Mouse (Mus musculus) embryonic facial prominence, embryonic 12.5 days (tissue): ENCODE results near the gene Pafah1b3. TPM values are rescaled to one million over a fixed set of nuclear protein-coding genes. Genes with fewer than 3 reads are reported as not detected.
A peak's percentile ranks its signal among the peaks of the same experiment; 100 is the strongest.

Source experiments
- ATAC-seq: fragments of 200-750 bp; cut with Nextera tagmentation; 2 replicates; pipeline ENCODE4 v1.8.0; 2017; ENCODE audit not compliant: insufficient number of reproducible peaks, insufficient read depth, low FRiP score, low TSS enrichment
- H3K27ac ChIP-seq: fragments of 300-500 bp; sonication (generic); 2 replicates; pipeline ENCODE4 v1.5.1; 2016; ENCODE audit warnings: mild to moderate bottlenecking
- H3K27me3 ChIP-seq: fragments of 300-500 bp; sonication (generic); 2 replicates; pipeline ENCODE4 v1.6.1; 2016; ENCODE audit warnings: mild to moderate bottlenecking, moderate library complexity
- H3K36me3 ChIP-seq: fragments of 300-500 bp; sonication (generic); 2 replicates; pipeline ENCODE4 v1.6.1; 2016; ENCODE audit warnings: mild to moderate bottlenecking
- H3K4me1 ChIP-seq: fragments of 300-500 bp; sonication (generic); 2 replicates; pipeline ENCODE4 v1.6.1; 2016
- H3K4me2 ChIP-seq: fragments of 300-500 bp; sonication (generic); replicated peaks from 2 replicates; pipeline ENCODE4 v1.6.1; 2016; ENCODE audit warnings: mild to moderate bottlenecking, moderate library complexity
- H3K4me3 ChIP-seq: fragments of 300-500 bp; sonication (generic); 2 replicates; pipeline ENCODE4 v1.5.1; 2016; ENCODE audit warnings: mild to moderate bottlenecking
- H3K9ac ChIP-seq: fragments of 300-500 bp; sonication (generic); 2 replicates; pipeline ENCODE4 v1.6.1; 2016; ENCODE audit warnings: mild to moderate bottlenecking, moderate library complexity
- H3K9me3 ChIP-seq: fragments of 300-500 bp; sonication (generic); 2 replicates; pipeline ENCODE4 v1.6.1; 2016; ENCODE audit warnings: mild to moderate bottlenecking, moderate library complexity
- WGBS: fragments of 180-500 bp; shearing (Covaris S2); methylation state at CpG from one replicate; pipeline ENCODE4 v1.1.7; 2016; 5-methylcytosine and 5-hydroxymethylcytosine counted together
- polyA plus RNA-seq: library from polyadenylated mRNA; unstranded; fragments of >200 nt; fragmentation: Nextera tagmentation; extraction: Ambion mirVana; gene quantifications from 2 replicates; pipeline ENCODE4 v1.2.1, GENCODE M21; 2016

Gene Pafah1b3
- polyA plus RNA-seq, 1 experiment from 2014 or later: 317 TPM

DNA sequence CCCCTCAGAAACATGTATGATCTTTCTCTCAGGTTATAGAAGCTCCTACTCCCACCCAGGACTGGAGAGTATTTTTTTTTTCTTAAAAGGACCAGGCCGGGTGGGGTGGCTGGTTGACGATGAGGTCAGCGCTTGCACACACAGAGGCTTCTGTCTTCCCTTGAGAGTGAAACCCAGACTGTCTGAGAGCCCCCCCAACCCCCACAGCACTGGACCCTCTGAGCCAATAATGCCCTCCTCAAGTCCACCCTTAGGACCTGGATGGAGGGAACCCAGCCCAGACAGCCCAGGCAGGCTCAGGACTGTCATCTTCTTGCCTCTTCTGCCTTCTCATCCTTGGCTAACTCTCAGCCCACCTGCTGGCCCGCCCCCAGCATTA lies 51.0 kb downstream of the Pafah1b3 start:
- Histone ChIP-seq H3K27me3 (no peaks in the 10 kb centered on the region), H3K27ac (peak overlapping the region; percentile 99), H3K9ac (peak overlapping the region; percentile 81), H3K4me3 (peak overlapping the region; percentile 72), H3K36me3 (peaks cover 37% of the 10 kb centered on the region), H3K4me1 (peaks cover 44% of the 10 kb centered on the region), H3K9me3 (no peaks in the 10 kb centered on the region), H3K4me2 (peak overlapping the region; percentile 97)
- WGBS: 50% methylated on average over 4 of the region's 4 CpGs
- no peak for ATAC-seq

DNA sequence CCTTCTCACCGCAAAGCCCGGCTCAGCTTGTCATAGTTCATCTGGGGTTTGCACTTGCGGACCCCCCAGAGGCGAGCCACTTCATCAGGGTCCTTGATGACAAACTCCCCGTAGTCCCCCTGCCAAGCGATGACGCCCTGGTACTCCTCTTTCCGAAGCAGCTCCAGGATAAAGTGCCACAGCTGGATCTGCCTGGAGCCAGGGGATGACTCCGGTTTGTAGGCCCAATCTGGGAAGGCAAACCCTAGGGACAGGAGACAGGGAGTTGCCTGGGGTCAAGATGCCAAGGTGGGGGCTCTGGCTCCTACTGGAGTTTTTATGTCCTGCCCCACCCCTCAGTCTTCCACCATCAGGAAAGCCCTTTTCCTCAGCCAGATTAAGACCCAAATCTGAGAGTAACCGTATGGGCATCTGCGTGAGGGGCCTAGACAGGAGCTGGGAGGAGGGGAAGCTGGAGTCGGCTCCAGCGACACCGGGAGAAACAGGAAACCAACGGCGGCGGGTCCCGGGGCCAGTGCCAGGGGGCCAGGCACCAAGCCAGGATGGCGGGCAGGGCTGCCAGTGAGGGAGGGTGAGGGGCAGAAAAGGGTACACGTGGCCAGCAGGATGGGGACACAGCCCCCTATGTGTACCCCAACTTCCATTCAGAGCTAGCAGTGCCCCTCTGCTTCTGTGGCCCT lies 51.6 kb downstream of the Pafah1b3 start:
- H3K9ac ChIP-seq: peak overlapping the region; percentile 81
- peaks cover 37% of the 10 kb centered on the region for H3K36me3 ChIP-seq
- H3K4me3 ChIP-seq: peak overlapping the region; percentile 72
- WGBS: 52% methylated on average over 20 of the region's 20 CpGs
- no peak for ATAC-seq
- peaks cover 39% of the 10 kb centered on the region for H3K4me1 ChIP-seq
- peak overlapping the region; percentile 99 for H3K27ac ChIP-seq
- H3K4me2 ChIP-seq: peak overlapping the region; percentile 97
- no peaks in the 10 kb centered on the region for H3K27me3 ChIP-seq
- no peaks in the 10 kb centered on the region for H3K9me3 ChIP-seq

Other genes starting within 250 kb of the Pafah1b3 start
- gene Grik5, start 225.6 kb downstream of the Pafah1b3 start, polyA plus RNA-seq: 12.4 and 13.1 TPM in 2 replicates
- 38.8 and 41.5 TPM in 2 replicates for gene Zfp574, start 225.4 kb downstream of the Pafah1b3 start, polyA plus RNA-seq
- gene Pou2f2, start 118.3 kb downstream of the Pafah1b3 start, polyA plus RNA-seq: 2.3 and 3.2 TPM in 2 replicates
- 13.7 and 14.9 TPM in 2 replicates for gene Dedd2, start 77.4 kb downstream of the Pafah1b3 start, polyA plus RNA-seq
- gene Zfp526, start 76.6 kb downstream of the Pafah1b3 start, polyA plus RNA-seq: 2.9 and 3.0 TPM in 2 replicates
- gene Gsk3a, start 60.1 kb downstream of the Pafah1b3 start, polyA plus RNA-seq: 15.9 and 17.4 TPM in 2 replicates
- gene Erf, start 47.2 kb downstream of the Pafah1b3 start, polyA plus RNA-seq: 20.0 and 20.8 TPM in 2 replicates
- gene Cic, start 30.3 kb downstream of the Pafah1b3 start, polyA plus RNA-seq: 45.7 and 47.0 TPM in 2 replicates
- gene Prr19, start 3.4 kb upstream of the Pafah1b3 start, polyA plus RNA-seq: 1.0 and 1.9 TPM in 2 replicates
- gene Tmem145, start 8.1 kb upstream of the Pafah1b3 start, polyA plus RNA-seq: 2.7 and 4.0 TPM in 2 replicates
- gene Megf8, start 19.2 kb upstream of the Pafah1b3 start, polyA plus RNA-seq: 22.4 and 24.3 TPM in 2 replicates
- gene Cnfn, start 71.7 kb upstream of the Pafah1b3 start, polyA plus RNA-seq: 0.86 TPM in 1 of 2 replicates, not detected in the other
- gene Lipe, start 100.7 kb upstream of the Pafah1b3 start, polyA plus RNA-seq: 10.9 and 11.9 TPM in 2 replicates
- gene Cxcl17, start 114.9 kb upstream of the Pafah1b3 start, polyA plus RNA-seq: 0.59 and 1.1 TPM in 2 replicates
- 0.94 and 1.1 TPM in 2 replicates for gene Ceacam1, start 179.6 kb upstream of the Pafah1b3 start, polyA plus RNA-seq
- 0.06 TPM in 1 of 2 replicates, not detected in the other for gene Ceacam2, start 241.9 kb upstream of the Pafah1b3 start, polyA plus RNA-seq